Mouse (Mus musculus): ENCODE measurements around the gene Brip1. TPM values are rescaled to one million over a fixed set of nuclear protein-coding genes. Genes with fewer than 3 reads are reported as not detected.

Gene Brip1
- polyA plus RNA-seq, 1 experiment from 2014 or later, result 11.4 TPM

GRCm38 (mm10) chr11:86055806-86056205, 145.2 kb downstream of the Brip1 start:
- Histone ChIP-seq H3K9ac (ENCODE audit: low read length) (no peak overlapping the region), H3K4me2 (ENCODE audit: low read depth, low read length) (no peak overlapping the region), H3K4me3 (ENCODE audit: low read length) (no peak overlapping the region), H3K27me3 (ENCODE audit: control insufficient read depth, insufficient read depth, low read depth, low read length) (no peaks in the 10 kb centered on the region), H3K27ac (ENCODE audit: low read length) (no peak overlapping the region), H3K4me1 (replicated peaks; ENCODE audit: control insufficient read depth, insufficient read depth, low read length) (peaks cover 6% of the 10 kb centered on the region), H3K36me3 (ENCODE audit: control insufficient read depth, insufficient read depth, low read length) (no peaks in the 10 kb centered on the region), H3K9me3 (ENCODE audit: control insufficient read depth, low read length) (no peaks in the 10 kb centered on the region)
- 71% methylated on average over 7 of the region's 7 CpGs for WGBS
- ATAC-seq (ENCODE audit: low read depth), result no peak

- Histone ChIP-seq H3K27me3 (ENCODE audit: control insufficient read depth, insufficient read depth, low read depth, low read length) (no peaks in the 10 kb centered on the region), H3K36me3 (ENCODE audit: control insufficient read depth, insufficient read depth, low read length) (no peaks in the 10 kb centered on the region), H3K4me1 (replicated peaks; ENCODE audit: control insufficient read depth, insufficient read depth, low read length) (peaks cover 12% of the 10 kb centered on the region), H3K9ac (ENCODE audit: low read length) (no peak overlapping the region), H3K4me2 (ENCODE audit: low read depth, low read length) (no peak overlapping the region), H3K9me3 (ENCODE audit: control insufficient read depth, low read length) (no peaks in the 10 kb centered on the region), H3K27ac (ENCODE audit: low read length) (0 out of 2 replicates have a peak overlapping the region, but pooled peaks have one; percentile 32), H3K4me3 (ENCODE audit: low read length) (no peak overlapping the region)
- ATAC-seq (ENCODE audit: low read depth), result peak; percentile 57
- 18% methylated on average over 6 of the region's 6 CpGs for WGBS
Measured at GRCm38 (mm10) chr11:86051383-86051782, 149.6 kb downstream of the Brip1 start.

GRCm38 (mm10) chr11:86050430-86051280, 150.3 kb downstream of the Brip1 start:
- WGBS, result 51% methylated on average over 8 of the region's 8 CpGs
- Histone ChIP-seq H3K4me1 (replicated peaks; ENCODE audit: control insufficient read depth, insufficient read depth, low read length) (peaks cover 12% of the 10 kb centered on the region), H3K4me2 (ENCODE audit: low read depth, low read length) (no peak overlapping the region), H3K9me3 (ENCODE audit: control insufficient read depth, low read length) (no peaks in the 10 kb centered on the region), H3K9ac (ENCODE audit: low read length) (no peak overlapping the region), H3K36me3 (ENCODE audit: control insufficient read depth, insufficient read depth, low read length) (no peaks in the 10 kb centered on the region), H3K27me3 (ENCODE audit: control insufficient read depth, insufficient read depth, low read depth, low read length) (no peaks in the 10 kb centered on the region), H3K27ac (ENCODE audit: low read length) (peak overlapping the region; percentile 55), H3K4me3 (ENCODE audit: low read length) (no peak overlapping the region)
- peak; percentile 28; the same call in 1 of the 2 replicates for ATAC-seq (ENCODE audit: low read depth)

GRCm38 (mm10) chr11:86039994-86040393, 161.0 kb downstream of the Brip1 start:
- Histone ChIP-seq H3K27ac (ENCODE audit: low read length) (no peak overlapping the region), H3K4me2 (ENCODE audit: low read depth, low read length) (no peak overlapping the region), H3K27me3 (ENCODE audit: control insufficient read depth, insufficient read depth, low read depth, low read length) (no peaks in the 10 kb centered on the region), H3K4me1 (replicated peaks; ENCODE audit: control insufficient read depth, insufficient read depth, low read length) (no peaks in the 10 kb centered on the region), H3K9me3 (ENCODE audit: control insufficient read depth, low read length) (no peaks in the 10 kb centered on the region), H3K4me3 (ENCODE audit: low read length) (no peak overlapping the region), H3K36me3 (ENCODE audit: control insufficient read depth, insufficient read depth, low read length) (no peaks in the 10 kb centered on the region), H3K9ac (ENCODE audit: low read length) (no peak overlapping the region)
- ATAC-seq (ENCODE audit: low read depth), result no peak
- WGBS, result 69% methylated on average over 5 of the region's 5 CpGs

- WGBS, result 69% methylated on average over 8 of the region's 8 CpGs
- H3K4me2 ChIP-seq (ENCODE audit: low read depth, low read length), result no peak overlapping the region
Measured at GRCm38 (mm10) chr11:86039355-86039754, 161.6 kb downstream of the Brip1 start.

DNA sequence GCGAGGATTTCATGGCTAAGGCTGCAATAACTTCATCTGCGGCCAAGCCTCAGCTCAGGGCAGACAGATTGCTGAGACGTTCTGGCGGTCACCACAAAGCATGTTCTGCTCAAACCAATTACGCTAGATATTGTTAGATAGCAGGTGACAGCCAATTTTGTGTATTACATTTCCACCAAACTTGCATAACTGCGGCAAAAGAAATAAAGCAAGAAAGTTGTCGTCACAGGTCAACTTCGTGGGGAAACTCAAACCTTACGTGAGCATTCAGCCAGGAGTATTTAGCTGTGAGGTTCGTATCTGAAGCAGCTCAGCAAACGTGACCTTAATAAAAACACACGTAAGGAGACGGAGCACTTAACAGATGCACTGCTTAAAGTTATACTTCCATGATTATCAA, 162.3 kb downstream of the Brip1 start:
- Histone ChIP-seq H3K4me2 (ENCODE audit: low read depth, low read length) (no peak overlapping the region), H3K4me3 (ENCODE audit: low read length) (no peak overlapping the region), H3K9ac (ENCODE audit: low read length) (no peak overlapping the region), H3K36me3 (ENCODE audit: control insufficient read depth, insufficient read depth, low read length) (no peaks in the 10 kb centered on the region), H3K27ac (ENCODE audit: low read length) (no peak overlapping the region), H3K27me3 (ENCODE audit: control insufficient read depth, insufficient read depth, low read depth, low read length) (no peaks in the 10 kb centered on the region), H3K9me3 (ENCODE audit: control insufficient read depth, low read length) (no peaks in the 10 kb centered on the region), H3K4me1 (replicated peaks; ENCODE audit: control insufficient read depth, insufficient read depth, low read length) (no peaks in the 10 kb centered on the region)
- WGBS, result 75% methylated on average over 13 of the region's 13 CpGs
- ATAC-seq (ENCODE audit: low read depth), result no peak

More at GRCm38 (mm10) chr11:86039355-86039754, 161.6 kb downstream of the Brip1 start:
- Histone ChIP-seq H3K9ac (ENCODE audit: low read length) (no peak overlapping the region), H3K27ac (ENCODE audit: low read length) (no peak overlapping the region), H3K27me3 (ENCODE audit: control insufficient read depth, insufficient read depth, low read depth, low read length) (no peaks in the 10 kb centered on the region), H3K9me3 (ENCODE audit: control insufficient read depth, low read length) (no peaks in the 10 kb centered on the region), H3K4me3 (ENCODE audit: low read length) (no peak overlapping the region), H3K4me1 (replicated peaks; ENCODE audit: control insufficient read depth, insufficient read depth, low read length) (no peaks in the 10 kb centered on the region), H3K36me3 (ENCODE audit: control insufficient read depth, insufficient read depth, low read length) (no peaks in the 10 kb centered on the region)
- ATAC-seq (ENCODE audit: low read depth), result no peak

DNA sequence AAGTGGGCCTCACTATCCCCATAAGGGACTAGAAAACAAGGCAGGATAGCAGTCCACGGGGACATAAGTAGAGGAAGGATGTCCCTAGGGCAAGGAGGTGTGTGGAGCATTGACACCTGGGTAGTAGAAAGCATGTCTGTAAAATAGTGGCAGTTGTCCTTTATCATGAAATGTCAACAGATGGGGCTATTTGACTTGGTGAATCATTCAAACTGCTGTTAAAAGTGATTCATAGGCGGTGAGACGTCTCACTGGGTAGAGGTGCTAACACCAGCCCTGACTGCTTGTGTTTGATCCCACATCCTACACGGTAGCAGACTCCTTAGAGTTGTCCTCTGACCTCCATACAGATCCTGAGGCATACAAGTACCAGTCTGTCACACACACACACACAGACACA, 168.1 kb downstream of the Brip1 start:
- WGBS, result 46% methylated on average over 4 of the region's 4 CpGs
- ATAC-seq (ENCODE audit: low read depth), result no peak
- Histone ChIP-seq H3K4me2 (ENCODE audit: low read depth, low read length) (no peak overlapping the region), H3K9me3 (ENCODE audit: control insufficient read depth, low read length) (no peaks in the 10 kb centered on the region), H3K27ac (ENCODE audit: low read length) (no peak overlapping the region), H3K4me1 (replicated peaks; ENCODE audit: control insufficient read depth, insufficient read depth, low read length) (no peaks in the 10 kb centered on the region), H3K4me3 (ENCODE audit: low read length) (no peak overlapping the region), H3K36me3 (ENCODE audit: control insufficient read depth, insufficient read depth, low read length) (no peaks in the 10 kb centered on the region), H3K27me3 (ENCODE audit: control insufficient read depth, insufficient read depth, low read depth, low read length) (no peaks in the 10 kb centered on the region), H3K9ac (ENCODE audit: low read length) (no peak overlapping the region)

- Histone ChIP-seq H3K4me2 (ENCODE audit: low read depth, low read length) (no peak overlapping the region), H3K27ac (ENCODE audit: low read length) (no peak overlapping the region), H3K27me3 (ENCODE audit: control insufficient read depth, insufficient read depth, low read depth, low read length) (no peaks in the 10 kb centered on the region), H3K4me3 (ENCODE audit: low read length) (no peak overlapping the region), H3K9ac (ENCODE audit: low read length) (no peak overlapping the region), H3K36me3 (ENCODE audit: control insufficient read depth, insufficient read depth, low read length) (no peaks in the 10 kb centered on the region), H3K9me3 (ENCODE audit: control insufficient read depth, low read length) (no peaks in the 10 kb centered on the region), H3K4me1 (replicated peaks; ENCODE audit: control insufficient read depth, insufficient read depth, low read length) (no peaks in the 10 kb centered on the region)
- ATAC-seq (ENCODE audit: low read depth), result peak; percentile 55; the same call in 1 of the 2 replicates
- WGBS, result 38% methylated on average over 5 of the region's 5 CpGs
Measured at GRCm38 (mm10) chr11:86028034-86028433, 173.0 kb downstream of the Brip1 start.

DNA sequence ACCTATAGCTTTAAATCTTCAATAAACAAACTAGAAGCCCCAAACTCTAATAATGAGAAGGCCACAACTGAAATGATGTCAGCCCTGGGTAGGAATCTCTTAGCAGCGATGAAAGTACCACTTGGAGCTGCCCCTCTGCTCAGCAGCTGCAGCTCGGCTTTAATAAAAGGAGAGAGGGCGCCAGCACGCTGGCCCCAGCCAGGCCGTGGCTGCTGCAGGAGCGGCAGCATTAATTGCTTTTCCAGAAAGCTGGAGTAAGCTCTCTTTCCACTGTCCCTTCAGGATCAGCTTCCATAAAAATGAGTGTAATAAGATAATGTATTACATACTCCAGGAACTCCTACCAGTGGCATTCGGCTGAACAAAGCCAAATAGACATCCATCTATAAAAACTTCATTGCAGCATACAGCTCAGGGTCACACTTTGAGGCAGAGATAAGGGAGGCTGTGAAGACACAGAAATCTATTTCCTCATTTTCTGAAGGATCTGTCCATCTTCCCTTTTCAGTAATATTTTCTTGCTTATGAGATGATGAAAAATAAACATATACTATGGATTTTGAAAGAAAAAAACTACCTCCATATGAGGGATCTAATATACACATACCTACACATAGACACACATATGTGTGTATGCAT, 174.3 kb downstream of the Brip1 start:
- WGBS, result 23% methylated on average over 7 of the region's 7 CpGs
- Histone ChIP-seq H3K4me1 (replicated peaks; ENCODE audit: control insufficient read depth, insufficient read depth, low read length) (peaks cover 9% of the 10 kb centered on the region), H3K36me3 (ENCODE audit: control insufficient read depth, insufficient read depth, low read length) (no peaks in the 10 kb centered on the region), H3K27me3 (ENCODE audit: control insufficient read depth, insufficient read depth, low read depth, low read length) (no peaks in the 10 kb centered on the region), H3K4me3 (ENCODE audit: low read length) (no peak overlapping the region), H3K9ac (ENCODE audit: low read length) (no peak overlapping the region), H3K9me3 (ENCODE audit: control insufficient read depth, low read length) (no peaks in the 10 kb centered on the region), H3K4me2 (ENCODE audit: low read depth, low read length) (no peak overlapping the region), H3K27ac (ENCODE audit: low read length) (no peak overlapping the region)
- ATAC-seq (ENCODE audit: low read depth), result no peak
